ENCODE assay signal across 9 mouse cellular contexts in the genomic region with DNA sequence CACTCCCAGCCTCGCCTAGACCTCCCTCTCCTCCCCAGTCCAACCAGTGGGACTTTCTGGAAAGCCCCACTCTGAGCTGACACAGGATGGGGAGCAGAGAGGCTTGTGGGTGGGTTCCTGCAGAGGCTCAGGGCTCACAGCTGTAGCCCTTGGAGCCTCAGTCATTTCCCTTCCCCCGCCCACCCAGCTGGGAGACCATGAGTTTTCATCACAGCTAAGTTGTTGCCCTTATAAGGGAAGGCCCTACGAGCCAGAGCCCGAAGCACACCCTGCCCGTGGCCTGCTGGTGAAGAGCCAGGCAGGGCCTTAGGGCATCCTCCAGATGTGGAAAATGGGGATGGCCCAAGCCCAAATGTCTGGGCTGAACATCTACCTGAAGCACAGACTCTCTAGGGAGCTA. TPM values are rescaled to one million over a fixed set of nuclear protein-coding genes. Genes with fewer than 3 reads are reported as not detected.
DNase-seq lines count a peak whose midpoint lies in the region; ATAC-seq and TF ChIP-seq lines count a peak whose summit lies in the region.
"Had no signal": no experiment of that assay in that cellular context is flagged by ENCODE, and none has a peak within 500 bp of the region (broad histone marks: within the 10 kb centered on the region; RNA-seq: fewer than 3 reads in every experiment).

No protein-coding gene starts in this region.

- 19% methylated on average over 5 of the region's 5 CpGs for WGBS in liver, embryonic 16.5 days (ENCODE audit: insufficient replicate concordance)

- H3K4me1 ChIP-seq in liver, embryonic 16.5 days (ENCODE audit: control insufficient read depth, low read depth, low read length), result peaks cover 76% of the 10 kb centered on the region

- TF ChIP-seq CTCF in gastrocnemius, adult 2 months (IDR thresholded peaks at IDR 0.05), result no peak

- no peaks in the 10 kb centered on the region for H3K9me3 ChIP-seq in liver, embryonic 16.5 days (replicated peaks; ENCODE audit: control insufficient read depth, low read length)

- peaks cover 18% of the 10 kb centered on the region for H3K36me3 ChIP-seq in liver, embryonic 16.5 days (ENCODE audit: control insufficient read depth, insufficient read depth)

- H3K4me2 ChIP-seq in liver, embryonic 16.5 days (ENCODE audit: low read depth, low read length), result no peak overlapping the region

- DNase-seq in A20 (ENCODE audit: low read depth, low spot score) (peak; percentile 94), ZHBTc4 (ENCODE audit: low read depth, low spot score) (peak; percentile 59)
- DNase-seq in gastrocnemius, adult 2 months, result peak; percentile 84
- DNase-seq in ovary, postnatal 14 days (ENCODE audit: low spot score), result peak; percentile 65
- DNase-seq in frontal cortex, postnatal 14 days (ENCODE audit: low spot score in 2 of 2), result no peak
- no peak for DNase-seq in cerebellum, postnatal 4 days (ENCODE audit: low spot score in 2 of 2)

- no peak overlapping the region for H3K9ac ChIP-seq in liver, embryonic 16.5 days (ENCODE audit: low read depth, low read length)

- H3K27me3 ChIP-seq in liver, embryonic 16.5 days (ENCODE audit: control insufficient read depth, insufficient read depth, low read depth, low read length), result no peaks in the 10 kb centered on the region

- peak; percentile 77 for ATAC-seq in inflammation-experienced regulatory T-cells, adult 6 months
- ATAC-seq in liver, embryonic 16.5 days (ENCODE audit: low read depth), result 0 out of 2 replicates have a peak, but pooled peaks have one; percentile 1

- H3K27ac ChIP-seq in gastrocnemius, adult 2 months, result peak overlapping the region; percentile 92
- H3K27ac ChIP-seq in liver, embryonic 16.5 days (ENCODE audit: low read length), result peak overlapping the region; percentile 58

- intact Hi-C loops in gastrocnemius, adult 2 months (cut with DNase I), result no loop called here

- H3K4me3 ChIP-seq in gastrocnemius, adult 2 months, result 0 out of 2 replicates have a peak overlapping the region, but pooled peaks have one; percentile 1
- no peak overlapping the region for H3K4me3 ChIP-seq in liver, embryonic 16.5 days (ENCODE audit: low read depth, low read length)
- H3K4me3 ChIP-seq: erythroblast, embryonic 14.5 days had no signal

RNA-seq across cellular contexts. Expression of a gene that starts 28.8 kb away (rescaled TPM):
- total RNA-seq in gastrocnemius, adult 2 months (2021), result 1 to 10 TPM; 4.4 to 4.5 TPM
- 10 to 100 TPM; 44.8 to 84.9 (median 55.9) TPM for polyA plus RNA-seq in inflammation-experienced regulatory T-cells, adult 6 months (2017; shearing (Covaris generic))
- polyA plus RNA-seq in liver, embryonic 16.5 days (2015; fragmentation: Nextera tagmentation; extraction: Ambion mirVana), result 23.1 and 24.5 TPM in 2 replicates

RNA-seq across cellular contexts. Expression of a gene that starts 31.0 kb away (rescaled TPM):
- not detected for total RNA-seq in gastrocnemius, adult 2 months (2021)
- polyA plus RNA-seq in inflammation-experienced regulatory T-cells, adult 6 months (2017; shearing (Covaris generic)), result not detected
- 0.06 TPM in 1 of 2 replicates, not detected in the other for polyA plus RNA-seq in liver, embryonic 16.5 days (2015; fragmentation: Nextera tagmentation; extraction: Ambion mirVana)
- polyA plus RNA-seq: erythroblast, embryonic 14.5 days had no signal

RNA-seq across cellular contexts. Expression of a gene that starts 35.9 kb away (rescaled TPM):
- not detected for total RNA-seq in gastrocnemius, adult 2 months (2021)
- polyA plus RNA-seq in inflammation-experienced regulatory T-cells, adult 6 months (2017; shearing (Covaris generic)), result 1 to 10 TPM in 2 of 3 experiments, under 1 TPM in 1; 0.32 to 7.4 (median 1.1) TPM
- 9.6 and 10.9 TPM in 2 replicates for polyA plus RNA-seq in liver, embryonic 16.5 days (2015; fragmentation: Nextera tagmentation; extraction: Ambion mirVana)

Comparison
In these comparisons a context has a peak if more than half of its experiments do, and no peak if none do; other contexts are left out.
1. DNase-seq: peak in A20 (single experiment), ZHBTc4 (single experiment), gastrocnemius, adult 2 months (single experiment) and ovary, postnatal 14 days (single experiment); none in frontal cortex, postnatal 14 days (0 of 2) and cerebellum, postnatal 4 days (0 of 2).